Mouse (Mus musculus) large intestine, adult 2 months (tissue): ENCODE measurements around the gene Zfp821. TPM values are rescaled to one million over a fixed set of nuclear protein-coding genes. Genes with fewer than 3 reads are reported as not detected.
A peak's percentile ranks its signal among the peaks of the same experiment; 100 is the strongest.
"Not testable (repeated sequence)": the region's sequence is repeated elsewhere in the genome, so short reads cannot be mapped to it uniquely, and the experiment has no call there.

Source experiments
- DNase-seq: peaks from one replicate; pipeline ENCODE4 v3.0.0-alpha.2; 2012; ENCODE audit warnings: low read depth, low spot score
- WGBS: fragments of 180-500 bp; shearing (Covaris S2); methylation state at CpG from one replicate; pipeline ENCODE4 v1.1.7; 2018; 5-methylcytosine and 5-hydroxymethylcytosine counted together
- polyA plus RNA-seq: library from polyadenylated mRNA; depleted of rRNA; stranded (reverse); fragments of >200 nt; gene quantifications from 2 replicates; pipeline ENCODE4 v1.2.3, GENCODE M21; 2012

Gene Zfp821
- polyA plus RNA-seq, 1 experiment = 6.3 TPM

DNA sequence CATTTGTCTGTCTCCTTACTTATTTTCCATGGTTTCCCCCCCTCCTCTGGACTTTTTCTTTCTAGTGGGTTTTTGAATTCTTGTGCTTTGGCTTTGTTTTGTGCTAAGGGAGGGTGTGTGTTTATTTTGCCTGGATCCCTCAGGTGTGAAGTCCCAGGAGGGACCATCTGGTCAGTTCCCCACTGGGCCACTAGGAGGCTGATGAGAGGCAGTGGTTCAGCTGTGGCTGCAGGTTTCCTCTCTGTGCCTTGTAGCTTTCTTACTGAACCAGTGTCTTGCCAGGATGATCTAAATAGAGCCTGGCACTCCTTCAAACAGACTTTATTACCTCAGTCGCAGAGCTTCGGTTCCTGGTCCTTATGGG, 1.5 kb downstream of the Zfp821 start:
- 2% methylated on average over 2 of the region's 2 CpGs for WGBS
- DNase-seq = peak; percentile 68

DNA sequence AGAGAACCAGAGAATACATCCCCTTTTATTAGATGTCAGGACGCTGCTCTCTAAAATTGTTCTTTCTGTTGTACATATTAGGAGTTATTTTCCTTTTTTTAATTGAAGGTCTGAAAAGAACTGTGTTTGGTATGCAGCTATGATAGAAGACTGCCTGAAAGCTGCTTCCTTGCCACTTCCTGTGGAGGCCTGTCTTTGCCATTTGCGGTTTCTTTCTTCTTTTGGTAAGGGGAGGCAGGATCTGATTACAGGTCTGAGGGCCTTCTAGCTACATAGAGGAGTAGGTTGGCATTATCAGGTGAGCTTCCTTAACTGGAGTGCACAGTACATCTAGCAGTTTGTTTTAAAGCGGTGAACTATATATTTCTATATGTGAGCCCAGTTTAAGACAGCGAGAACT, 2.6 kb downstream of the Zfp821 start:
- 94% methylated on average over 4 of the region's 4 CpGs for WGBS
- DNase-seq = no peak

GRCm38 (mm10) chr8:109712521-109712920, 7.2 kb downstream of the Zfp821 start:
- no peak for DNase-seq
- 82% methylated on average over 1 of the region's 1 CpGs for WGBS

GRCm38 (mm10) chr8:109714961-109715360, 9.6 kb downstream of the Zfp821 start:
- no peak for DNase-seq
- WGBS = 89% methylated on average over 5 of the region's 5 CpGs

GRCm38 (mm10) chr8:109725106-109725505, 19.8 kb downstream of the Zfp821 start:
- 87% methylated on average over 3 of the region's 3 CpGs for WGBS
- DNase-seq = no peak

- no peak for DNase-seq
- 71% methylated on average over 3 of the region's 3 CpGs for WGBS
Measured at GRCm38 (mm10) chr8:109731012-109731411, 25.7 kb downstream of the Zfp821 start.

- no peak for DNase-seq
- 80% methylated on average over 3 of the region's 3 CpGs for WGBS
Measured at GRCm38 (mm10) chr8:109734018-109734417, 28.7 kb downstream of the Zfp821 start.

DNA sequence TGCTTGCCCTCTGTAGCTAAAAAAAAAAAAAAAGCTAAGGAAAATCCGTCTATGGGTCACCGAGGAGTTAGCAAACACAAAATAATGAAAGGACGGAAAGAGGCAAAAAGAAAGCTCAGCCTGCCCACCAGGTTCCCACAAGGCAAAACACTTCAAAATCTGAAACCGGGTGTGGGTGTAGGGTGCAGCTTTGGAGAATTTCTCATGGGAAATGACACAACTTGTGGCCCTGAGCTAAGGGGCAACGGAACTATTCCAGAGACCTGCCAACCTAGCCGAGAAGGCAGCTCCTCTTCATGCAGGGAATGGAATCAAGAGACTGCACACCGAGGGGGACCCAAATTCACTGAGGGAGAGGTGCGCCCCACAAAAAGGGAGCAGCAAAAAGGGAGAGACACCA, 31.5 kb downstream of the Zfp821 start:
- 2% methylated on average over 8 of the region's 8 CpGs for WGBS

GRCm38 (mm10) chr8:109737237-109738048, 32.1 kb downstream of the Zfp821 start, which contains the start of gene Atxn1l:
TSS of gene Atxn1l (minus strand) at chr8:109737739.
- under 1% methylated on average over 59 of the region's 59 CpGs for WGBS
- peak; percentile 33 for DNase-seq

More for the DNA sequence above, 31.5 kb downstream of the Zfp821 start:
- DNase-seq = no peak

GRCm38 (mm10) chr8:109738049-109738380, 32.7 kb downstream of the Zfp821 start:
- 70% methylated on average over 1 of the region's 1 CpGs for WGBS
- no peak for DNase-seq

- WGBS = 70% methylated on average over 12 of the region's 12 CpGs
- no peak for DNase-seq
Measured at GRCm38 (mm10) chr8:109747468-109748199, 42.3 kb downstream of the Zfp821 start.

GRCm38 (mm10) chr8:109750274-109750673, 44.9 kb downstream of the Zfp821 start:
- WGBS = 12% methylated on average over 5 of the region's 5 CpGs
- no peak for DNase-seq

DNA sequence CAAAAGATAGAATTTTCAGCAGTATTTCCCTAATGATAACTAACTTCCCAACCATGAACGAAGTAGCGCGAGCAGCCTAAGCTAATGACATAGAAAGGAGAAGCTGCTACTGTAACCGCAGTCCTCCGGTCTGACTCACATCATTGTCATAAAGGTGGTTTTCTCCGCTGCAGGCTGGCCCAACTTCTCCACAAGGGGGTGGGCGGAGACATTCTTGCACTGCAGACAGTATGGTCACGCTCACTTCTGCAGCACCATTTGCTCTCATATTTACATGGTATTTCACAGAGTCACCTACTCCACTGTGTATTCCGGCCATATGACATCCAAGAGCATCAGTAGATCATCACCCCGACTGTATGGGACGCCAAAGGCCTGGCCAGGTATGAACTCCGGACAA, 45.4 kb downstream of the Zfp821 start:
- DNase-seq = no peak
- 32% methylated on average over 12 of the region's 12 CpGs for WGBS

- no peak for DNase-seq
- 88% methylated on average over 20 of the region's 20 CpGs for WGBS
Measured at GRCm38 (mm10) chr8:109751731-109752485, 46.6 kb downstream of the Zfp821 start.

GRCm38 (mm10) chr8:109754696-109755095, 49.4 kb downstream of the Zfp821 start:
- WGBS = 87% methylated on average over 8 of the region's 8 CpGs

GRCm38 (mm10) chr8:109755554-109755953, 50.2 kb downstream of the Zfp821 start:
- DNase-seq = not testable (repeated sequence)
- WGBS = 60% methylated on average over 4 of the region's 4 CpGs

More at GRCm38 (mm10) chr8:109754696-109755095, 49.4 kb downstream of the Zfp821 start:
- DNase-seq = no peak

GRCm38 (mm10) chr8:109756849-109757248, 51.5 kb downstream of the Zfp821 start:
- 71% methylated on average over 3 of the region's 3 CpGs for WGBS
- DNase-seq = no peak

DNA sequence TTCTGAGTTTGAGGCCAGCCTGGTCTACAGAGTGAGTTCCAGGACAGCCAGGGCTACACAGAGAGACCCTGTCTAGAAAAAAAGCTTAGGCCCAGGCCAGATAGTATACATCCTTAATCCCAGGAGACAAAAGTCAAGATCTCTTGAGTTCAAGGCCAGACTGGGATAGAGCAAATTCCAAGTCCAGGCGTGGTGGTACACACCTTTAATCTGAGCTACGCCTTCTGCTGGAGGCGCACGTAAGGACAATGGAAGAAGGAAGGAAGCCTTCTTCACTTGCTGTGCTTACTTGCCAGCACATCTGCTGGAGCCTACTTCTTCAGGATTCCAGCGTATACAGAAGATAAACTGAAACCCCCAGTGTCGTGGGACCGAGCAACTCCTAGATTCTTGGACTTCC, 54.1 kb downstream of the Zfp821 start:
- WGBS = 83% methylated on average over 7 of the region's 7 CpGs
- DNase-seq = no peak

- DNase-seq = no peak
Measured at GRCm38 (mm10) chr8:109760221-109760620, 54.9 kb downstream of the Zfp821 start.

GRCm38 (mm10) chr8:109764031-109764430, 58.7 kb downstream of the Zfp821 start:
- WGBS = 72% methylated on average over 6 of the region's 6 CpGs

More at GRCm38 (mm10) chr8:109760221-109760620, 54.9 kb downstream of the Zfp821 start:
- WGBS = 14% methylated on average over 1 of the region's 1 CpGs

More at GRCm38 (mm10) chr8:109764031-109764430, 58.7 kb downstream of the Zfp821 start:
- no peak for DNase-seq
